Mouse (Mus musculus): ENCODE measurements around the gene Fam174b.

Fam174b gene

DNA sequence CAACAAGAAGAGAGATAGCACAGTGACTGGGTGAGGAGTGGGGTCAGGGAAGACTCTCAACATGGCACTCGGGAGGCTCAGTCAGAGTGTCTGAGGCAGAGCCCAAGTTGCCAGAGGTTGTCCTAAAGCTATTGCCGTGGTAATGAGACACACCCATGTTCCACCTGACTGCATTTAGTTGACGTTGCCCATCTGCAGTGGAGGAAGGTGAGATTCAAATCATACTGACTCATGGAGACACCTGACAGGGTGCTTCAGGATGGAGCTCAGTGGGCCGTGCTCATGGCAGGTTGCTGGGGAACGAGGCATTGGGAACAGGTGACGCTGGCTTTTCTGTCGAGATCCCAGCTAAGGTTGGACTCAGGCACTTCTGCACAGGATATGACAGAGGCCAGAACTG is 9.9 kb downstream of the Fam174b start:
- no peak for DNase-seq

DNA sequence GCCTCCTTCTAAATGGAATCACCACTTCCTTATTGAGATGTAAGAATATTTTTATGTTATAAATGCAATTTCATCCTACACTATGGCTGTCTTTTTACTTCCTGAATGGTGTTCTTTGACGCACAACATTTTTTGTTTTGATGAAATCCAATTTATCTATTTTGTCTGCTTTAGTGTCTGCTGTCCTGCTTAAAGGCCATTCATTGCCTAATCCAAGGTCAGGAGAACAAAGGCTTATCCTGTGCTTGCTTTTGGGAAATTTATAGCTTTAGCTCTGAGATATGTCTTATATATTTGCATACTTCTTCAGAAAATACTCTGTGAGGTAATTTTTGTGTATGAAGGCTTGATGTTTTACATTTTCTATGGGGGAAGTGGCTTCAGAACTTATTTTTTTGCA is 13.5 kb downstream of the Fam174b start:
- no peak for DNase-seq

DNA sequence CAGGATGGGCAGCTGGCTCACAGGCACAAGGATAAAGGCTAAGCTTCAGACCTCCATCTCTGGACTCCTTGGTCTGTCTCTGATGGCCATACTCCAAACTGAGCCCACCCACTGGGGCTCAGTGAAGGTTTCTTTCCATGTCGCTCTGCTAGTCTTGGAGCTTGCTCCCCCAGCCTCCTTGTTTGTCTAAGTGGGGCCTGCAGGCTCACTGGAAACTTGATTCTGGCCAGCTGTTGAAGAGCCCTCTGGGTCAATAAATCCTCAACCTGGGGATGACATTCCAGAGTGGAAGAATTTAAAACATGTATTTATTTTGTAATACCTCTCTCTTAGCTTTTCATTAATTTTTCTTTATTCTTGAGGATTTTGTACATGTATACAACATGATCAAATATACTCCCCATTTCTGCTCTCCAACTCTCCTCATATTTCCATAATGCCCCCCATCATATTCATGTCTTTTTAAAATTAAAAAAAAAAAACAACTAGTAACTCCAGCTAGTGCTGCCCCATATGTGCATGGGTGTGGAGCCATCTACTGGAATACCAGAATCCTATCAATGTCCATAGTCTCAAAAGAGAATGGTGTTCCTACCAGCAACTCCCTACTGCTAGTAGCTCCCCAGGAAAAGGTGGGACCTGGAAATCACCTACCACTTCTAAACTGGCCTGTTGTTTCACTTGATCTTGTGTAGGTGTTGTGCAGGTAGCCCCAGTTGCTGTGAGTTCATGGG is 15.4 kb downstream of the Fam174b start:
- no peak for DNase-seq

DNA sequence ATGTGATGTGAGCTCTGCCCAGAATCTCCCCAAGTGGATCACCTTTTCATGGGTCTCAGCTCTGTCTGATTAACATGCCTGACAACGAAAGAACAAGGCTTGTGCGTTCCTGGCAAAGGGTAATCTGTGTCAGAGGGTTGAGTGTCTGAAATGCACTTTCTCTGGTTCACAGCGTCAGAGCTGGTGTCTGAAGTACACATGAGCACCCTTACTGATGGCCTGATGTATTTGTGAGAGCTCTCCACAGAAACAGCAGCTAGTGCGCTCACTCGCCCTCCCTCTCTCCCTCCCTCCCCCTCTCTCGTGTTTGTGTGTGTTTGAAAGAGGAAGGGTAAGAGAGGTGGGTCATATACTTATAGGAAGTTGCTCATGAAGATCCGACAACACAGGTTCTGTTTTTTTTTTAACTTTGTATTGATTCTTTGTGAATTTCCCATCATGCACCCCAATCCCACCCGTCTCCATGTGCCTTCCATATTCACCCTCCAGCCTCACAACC is 21.6 kb downstream of the Fam174b start:
- DNase-seq, result no peak

DNA sequence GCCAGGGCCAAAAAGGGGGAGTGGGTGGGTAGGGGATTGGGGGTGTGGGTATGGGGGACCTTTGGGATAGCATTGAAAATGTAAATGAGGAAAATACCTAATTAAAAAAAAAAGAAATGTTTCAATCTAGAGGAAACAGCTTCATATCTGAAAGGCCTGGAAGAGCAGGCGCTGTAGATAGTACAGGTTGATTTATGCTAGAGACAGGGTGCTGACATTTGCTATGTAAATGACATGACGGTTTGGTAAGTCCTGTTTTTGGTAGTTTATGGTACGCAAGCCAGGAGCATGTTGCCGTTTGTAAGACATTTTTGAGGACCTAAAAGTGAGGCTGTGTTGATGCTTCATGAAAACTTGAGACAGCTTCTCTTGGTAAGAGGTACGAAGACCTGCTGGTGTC is 24.6 kb downstream of the Fam174b start:
- no peak for DNase-seq

DNA sequence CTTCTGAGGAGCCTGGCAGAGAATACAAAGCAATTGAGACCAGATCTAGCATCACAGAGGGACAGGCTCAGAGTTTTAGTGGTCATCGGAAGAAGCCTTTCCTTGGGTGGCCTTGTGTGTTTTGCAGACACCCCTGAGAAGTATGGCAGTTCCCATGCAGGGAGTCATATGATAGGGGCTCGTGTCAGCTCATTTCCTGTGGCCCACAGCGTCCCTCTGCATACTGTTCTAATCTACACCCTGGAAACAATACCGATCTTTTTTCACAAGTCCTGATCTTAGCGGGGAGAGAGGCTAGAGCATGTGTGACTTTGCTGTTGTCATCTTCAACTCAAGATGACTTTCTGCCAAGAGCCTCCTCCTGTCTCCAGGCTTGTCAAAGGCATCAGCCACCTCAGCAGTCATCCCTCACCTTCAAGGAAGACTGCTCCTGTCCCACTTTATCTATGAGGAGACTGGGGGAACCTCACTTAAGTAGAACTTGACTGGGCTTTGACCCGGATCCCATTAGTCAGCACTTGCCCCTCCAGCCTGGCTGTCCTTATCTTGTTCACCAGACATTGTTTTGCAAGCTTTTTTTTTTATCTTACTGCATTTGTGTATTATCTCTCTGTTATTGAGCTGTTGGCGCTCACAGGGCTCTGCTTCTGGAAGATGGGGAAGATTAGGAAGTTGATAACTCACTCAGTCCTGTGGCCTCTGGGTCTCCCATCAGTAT is 25.2 kb downstream of the Fam174b start:
- DNase-seq, result no peak

DNA sequence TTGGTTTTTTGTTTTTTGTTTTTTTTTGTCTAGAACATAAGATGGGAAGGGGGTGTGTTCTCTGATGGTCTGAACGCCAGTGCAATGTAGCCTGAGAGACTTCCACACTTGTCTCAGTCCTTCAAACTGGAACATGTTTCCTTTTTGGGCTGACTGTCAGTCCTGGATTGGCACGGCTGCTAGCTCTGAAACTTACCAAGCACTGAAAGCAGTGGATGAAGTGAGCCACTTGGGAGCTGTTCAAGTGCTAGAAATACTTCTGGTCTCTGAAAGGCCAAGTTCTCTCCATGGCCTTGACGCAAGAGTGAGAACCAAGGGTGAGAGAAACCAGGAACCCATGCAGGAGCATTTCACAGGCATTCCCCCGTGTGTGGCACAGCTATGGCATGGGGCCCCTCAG is 29.1 kb downstream of the Fam174b start:
- no peak for DNase-seq

DNA sequence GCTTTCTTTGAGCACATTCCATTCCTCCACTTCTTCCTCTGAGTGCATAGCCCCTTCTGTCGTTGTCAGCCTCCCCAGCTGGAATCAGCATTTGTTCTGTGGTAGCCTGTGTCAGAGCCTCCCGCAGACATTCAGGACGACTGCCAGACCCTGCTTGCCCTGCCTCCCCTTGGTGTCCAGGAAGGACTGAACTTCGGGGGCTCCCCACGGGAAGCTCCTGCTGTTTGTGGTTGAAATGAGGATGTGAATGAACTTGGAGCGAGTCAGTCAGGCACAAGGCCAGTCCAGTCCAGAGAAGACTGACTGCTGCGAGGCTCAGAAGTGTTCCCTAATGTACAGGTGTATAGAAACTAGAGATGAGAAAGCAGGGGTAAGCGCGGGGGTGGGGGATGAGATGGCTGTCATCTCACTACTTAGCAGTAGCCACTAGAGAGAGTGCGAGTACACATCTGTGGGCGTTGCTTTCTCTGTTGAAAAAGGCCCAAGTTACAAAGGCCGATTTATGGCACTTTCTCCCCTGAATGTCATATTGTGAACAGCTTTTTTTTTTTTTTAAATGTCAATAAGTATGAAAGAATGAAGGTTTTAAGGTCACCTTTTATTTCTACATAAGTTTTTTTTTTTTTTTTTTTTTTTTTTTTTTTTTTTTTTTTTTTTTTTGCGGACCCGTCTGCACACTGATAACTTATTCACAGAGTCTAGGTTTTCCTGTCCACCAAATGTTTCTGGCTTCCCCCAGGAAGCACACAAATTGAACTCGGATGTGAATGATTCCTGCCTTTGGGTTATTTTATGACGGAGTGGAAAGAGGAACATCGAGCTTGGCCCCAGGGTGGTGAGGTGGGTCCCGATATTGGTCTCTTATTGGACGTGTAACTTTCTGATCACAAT is 31.5 kb downstream of the Fam174b start:
- DNase-seq, result peak; percentile 4

DNA sequence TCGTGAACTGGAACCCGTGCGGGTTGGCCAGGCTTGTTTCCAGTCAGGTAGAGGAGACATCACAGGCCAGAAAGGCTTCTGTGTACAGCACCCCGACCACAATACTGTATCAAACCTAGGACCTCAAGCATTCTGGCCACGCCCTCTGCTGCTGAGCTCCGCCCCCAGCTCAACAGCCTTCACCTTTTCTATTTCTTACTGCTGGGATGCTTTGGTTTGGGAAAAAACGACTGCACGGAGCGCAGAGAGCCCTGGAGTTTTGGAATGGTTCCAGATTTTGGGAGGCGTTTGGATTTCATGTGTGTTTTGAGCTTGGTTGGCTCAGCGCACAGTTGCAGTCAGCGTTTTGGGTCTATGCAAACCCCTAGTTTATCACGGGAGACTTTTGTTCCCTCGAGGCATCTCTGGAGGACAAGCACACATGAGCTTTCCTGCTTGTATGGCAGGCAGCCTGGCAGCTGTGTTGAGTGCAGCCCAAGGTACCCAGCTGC is 32.2 kb downstream of the Fam174b start:
- DNase-seq, result no peak

DNA sequence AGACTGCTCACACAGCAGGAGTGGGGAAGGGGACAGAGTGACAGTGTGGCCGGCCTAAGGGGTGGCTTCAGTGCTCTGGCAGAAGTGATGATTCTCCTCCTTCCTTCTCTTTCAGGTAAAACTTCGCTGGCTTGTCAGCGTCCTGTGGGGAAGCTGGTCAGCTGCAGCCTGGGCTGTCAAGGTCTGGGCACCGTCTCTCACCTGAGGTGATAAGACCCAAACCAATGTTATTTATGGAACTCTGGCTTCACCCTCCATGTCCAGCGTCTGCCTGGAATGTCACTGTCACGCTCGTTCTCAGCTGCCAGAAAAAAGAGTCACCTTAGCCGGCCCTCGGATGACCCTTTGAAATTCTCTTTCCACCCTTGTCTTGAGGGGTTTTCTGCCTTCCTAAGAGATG is 34.7 kb downstream of the Fam174b start:
- DNase-seq, result no peak

DNA sequence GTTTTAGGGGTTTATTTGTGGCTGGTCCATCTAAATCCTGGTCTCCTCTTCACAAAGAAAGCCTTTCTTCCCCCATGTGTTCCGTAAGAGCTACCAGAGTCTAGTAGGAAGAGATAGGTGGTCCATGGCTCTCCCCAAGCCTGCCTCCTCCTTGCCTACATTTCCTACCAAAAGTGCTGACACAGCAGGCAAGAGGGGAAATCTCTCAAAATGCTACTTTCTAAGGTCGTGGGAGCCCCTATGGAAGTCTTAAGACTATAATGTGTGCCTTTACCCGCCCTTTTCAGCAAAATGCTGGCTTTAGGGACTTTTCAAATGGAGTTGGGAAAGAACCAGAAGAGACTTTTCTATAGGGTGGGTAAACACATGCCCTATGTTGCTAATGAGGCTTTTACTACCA is 37.7 kb downstream of the Fam174b start:
- no peak for DNase-seq

DNA sequence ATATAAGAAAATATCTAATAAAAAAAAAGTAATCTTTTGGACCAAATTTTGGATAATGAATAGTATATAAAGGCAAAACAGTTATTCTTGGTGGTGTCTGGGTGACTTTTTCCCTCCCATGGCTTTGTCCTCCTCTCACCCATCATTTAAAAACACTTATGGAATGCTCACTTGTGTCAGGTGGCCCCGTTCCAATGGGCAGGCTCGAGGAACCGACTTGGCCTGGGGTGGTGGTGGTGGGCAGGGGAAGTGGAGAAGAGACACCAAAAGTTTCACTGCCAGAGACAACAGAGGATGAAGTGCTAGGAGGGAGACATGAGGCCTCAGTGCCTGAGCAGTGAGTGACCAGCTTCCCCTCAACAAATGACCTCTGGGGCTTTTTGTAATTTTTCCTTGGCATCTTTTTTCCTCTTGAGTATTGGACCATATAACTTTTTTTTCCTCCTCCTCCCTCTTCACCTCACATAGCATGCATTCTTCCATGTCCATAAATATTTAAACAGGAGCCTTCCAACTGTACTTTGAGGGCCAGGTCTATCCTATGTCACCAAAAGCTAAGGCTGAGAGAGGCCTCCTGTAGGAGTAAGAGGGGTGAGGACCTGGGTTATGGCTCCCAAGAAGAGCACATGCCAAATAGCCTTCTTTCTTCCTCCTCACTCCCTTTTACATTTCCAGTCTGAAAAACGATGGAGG is 44.8 kb downstream of the Fam174b start:
- DNase-seq, result no peak

DNA sequence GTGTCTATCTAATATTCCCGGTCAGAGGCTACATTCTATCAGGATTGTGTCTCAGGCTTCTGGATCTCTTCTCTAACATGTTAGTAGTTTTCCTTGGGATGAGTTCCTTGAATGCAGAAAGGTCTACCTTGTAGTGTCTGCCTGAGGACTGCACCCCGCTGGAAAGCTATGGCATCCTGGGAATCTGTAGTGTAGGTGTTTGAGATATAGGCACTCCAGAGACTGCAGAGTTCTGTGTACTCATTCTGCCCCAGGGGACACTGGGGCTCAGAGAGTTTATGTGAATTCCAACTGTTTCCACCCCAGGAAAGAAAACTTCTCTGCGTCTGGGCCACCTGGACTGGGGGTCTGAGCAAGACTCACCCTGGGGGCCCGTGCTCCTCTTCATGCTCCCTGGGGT is 45.7 kb downstream of the Fam174b start:
- DNase-seq, result no peak

DNA sequence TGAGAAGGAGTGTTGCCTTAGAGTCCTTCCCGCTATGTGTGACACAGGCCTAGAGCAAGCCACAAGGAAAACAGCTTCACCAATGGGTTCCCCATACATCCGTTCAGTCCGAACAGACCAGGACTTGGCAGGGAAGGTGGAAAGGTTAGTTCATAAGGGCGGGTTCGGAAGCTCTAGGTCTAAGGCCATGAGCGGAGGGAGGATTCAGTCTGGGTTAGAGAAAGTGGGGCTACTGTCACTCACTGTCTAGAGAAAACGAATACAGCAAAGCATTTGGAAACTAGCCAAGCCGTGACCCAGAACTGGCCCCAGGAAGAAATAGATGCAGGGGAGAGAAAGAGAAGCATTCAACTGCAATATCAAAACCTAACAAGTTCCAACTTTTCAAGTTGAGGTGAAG is 47.4 kb downstream of the Fam174b start:
- no peak for DNase-seq

DNA sequence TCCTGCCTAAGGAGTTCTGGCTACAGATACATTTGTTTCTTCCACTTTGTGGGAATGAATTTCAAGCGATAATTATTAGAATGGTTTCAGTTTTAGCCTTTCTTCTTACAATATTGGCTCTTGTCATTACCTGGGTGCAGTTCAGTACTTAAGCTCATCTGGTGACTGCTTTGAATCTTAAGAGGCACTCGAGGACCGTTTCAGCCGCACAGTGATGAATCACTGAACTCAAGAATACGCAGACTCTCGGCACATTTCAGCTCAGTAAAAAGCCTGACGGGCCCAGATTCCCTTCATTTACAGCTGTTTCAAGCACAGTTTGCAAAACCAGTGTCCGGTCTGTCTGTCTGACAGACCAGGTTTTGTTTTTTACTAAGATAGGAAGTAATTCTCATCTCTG is 51.0 kb downstream of the Fam174b start:
- no peak for DNase-seq

DNA sequence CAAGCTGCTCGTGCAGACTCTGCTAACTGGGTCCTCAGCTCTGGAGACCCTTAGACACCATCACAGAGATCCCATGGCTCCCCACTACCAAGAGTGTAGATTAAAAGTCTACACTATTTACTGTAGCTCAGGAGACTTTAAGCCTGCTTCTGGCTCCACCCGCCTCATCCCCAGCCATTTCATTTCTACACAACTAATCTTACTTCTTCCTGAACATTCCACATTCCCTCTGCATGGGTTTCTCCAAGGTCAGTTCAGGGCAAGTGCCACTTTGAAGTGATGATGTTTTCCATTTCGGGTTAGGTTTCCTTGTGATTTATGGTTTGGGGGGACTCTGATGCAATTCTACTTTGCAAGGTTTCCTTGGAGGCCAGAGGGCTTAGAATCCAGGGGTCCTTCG is 52.1 kb downstream of the Fam174b start:
- DNase-seq, result no peak

DNA sequence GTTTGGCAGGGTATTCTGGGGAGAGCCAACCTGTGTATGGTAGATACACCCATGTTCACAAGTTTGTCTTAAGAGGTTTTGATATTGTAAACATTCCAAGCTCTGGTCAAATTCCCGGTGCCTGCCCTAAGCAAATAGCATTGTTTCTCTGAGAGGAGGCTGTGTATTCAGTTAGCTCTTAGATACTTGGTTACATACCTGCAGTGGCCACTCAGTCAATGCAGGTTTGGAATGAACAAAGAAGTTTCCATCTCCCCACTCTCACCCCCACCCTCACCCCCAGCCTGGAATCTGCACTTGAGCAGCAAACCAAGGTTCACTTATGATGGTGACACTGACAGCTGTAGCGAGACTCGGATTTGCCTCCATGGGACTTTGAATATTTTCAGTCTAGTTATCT is 52.5 kb downstream of the Fam174b start:
- DNase-seq, result no peak

DNA sequence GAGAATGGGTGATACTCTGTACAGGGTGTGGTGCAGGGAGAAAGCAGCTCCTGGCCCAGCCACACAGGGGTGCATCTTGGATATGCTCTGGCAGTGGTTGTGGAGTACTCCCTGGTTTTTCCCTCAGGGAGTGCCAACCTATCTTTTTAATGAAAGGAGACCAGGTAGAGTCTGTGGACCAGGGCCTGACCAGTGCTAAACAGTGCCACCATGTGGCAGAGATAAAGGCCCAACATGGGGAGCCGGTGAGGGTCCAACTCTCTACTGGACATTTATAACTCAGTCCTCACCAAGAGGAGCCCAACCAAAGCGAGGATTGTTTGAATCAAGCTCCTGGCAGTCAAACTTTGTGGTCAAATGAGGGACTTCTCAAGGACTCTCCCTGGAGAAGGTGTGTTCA is 69.2 kb downstream of the Fam174b start:
- no peak for DNase-seq

DNA sequence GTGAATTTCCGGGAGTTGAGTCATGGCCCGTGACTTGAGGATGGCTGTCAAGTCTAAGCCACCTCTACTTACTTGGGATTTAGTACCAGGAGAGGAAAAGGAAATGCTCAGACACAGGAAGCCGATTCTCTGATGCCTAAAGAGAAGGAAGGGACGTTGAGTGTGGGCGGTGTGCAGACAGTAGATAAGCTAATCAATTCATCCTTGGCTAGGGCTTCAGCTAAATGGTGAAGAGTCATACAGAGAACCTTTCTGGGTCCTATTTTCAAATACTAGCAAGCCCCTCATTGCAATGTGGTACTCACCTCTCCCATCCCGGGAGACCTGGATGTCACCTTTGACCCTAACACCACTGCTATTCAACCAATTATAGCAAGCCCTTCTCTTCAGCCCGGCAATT is 71.3 kb downstream of the Fam174b start:
- DNase-seq, result no peak

DNA sequence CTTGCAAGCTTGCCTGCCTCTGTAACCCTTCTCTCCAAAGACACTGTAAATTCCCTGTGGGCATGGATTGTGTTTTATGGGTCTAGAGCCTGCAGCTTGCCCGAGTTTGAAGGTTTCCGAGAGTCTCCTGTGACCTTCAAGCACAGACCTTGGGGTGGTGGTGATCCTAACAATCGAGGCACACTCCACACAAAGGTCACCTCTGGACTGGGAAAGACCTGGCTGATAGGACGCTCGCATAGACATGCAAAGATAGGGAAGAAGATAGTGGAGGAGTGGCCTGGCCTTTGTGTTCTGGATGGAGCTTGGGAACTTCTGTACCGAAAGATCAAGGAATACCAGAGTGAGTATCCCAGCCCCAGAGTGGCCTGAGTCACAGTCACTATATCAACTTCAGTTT is 72.1 kb downstream of the Fam174b start:
- DNase-seq, result no peak

DNA sequence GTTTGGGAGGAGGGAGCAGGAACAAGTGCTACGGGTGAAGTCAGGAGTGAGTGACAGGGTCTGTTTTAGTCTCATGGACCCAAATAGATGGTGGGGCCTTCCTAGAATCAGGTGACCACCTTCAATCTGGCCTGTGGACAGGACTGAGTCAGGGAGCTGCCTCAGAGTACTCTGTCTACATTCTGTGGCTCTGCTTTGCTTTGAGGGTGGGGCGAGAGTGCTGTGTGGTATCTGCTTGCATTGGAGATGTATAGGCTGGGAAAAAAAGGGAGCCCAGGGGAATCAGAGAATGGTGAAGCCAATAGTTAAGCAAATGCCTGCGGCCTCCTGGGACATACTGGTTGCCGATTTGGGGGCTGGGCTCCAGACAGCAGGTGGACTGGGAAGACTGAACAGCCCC is 73.8 kb downstream of the Fam174b start:
- DNase-seq, result no peak

DNA sequence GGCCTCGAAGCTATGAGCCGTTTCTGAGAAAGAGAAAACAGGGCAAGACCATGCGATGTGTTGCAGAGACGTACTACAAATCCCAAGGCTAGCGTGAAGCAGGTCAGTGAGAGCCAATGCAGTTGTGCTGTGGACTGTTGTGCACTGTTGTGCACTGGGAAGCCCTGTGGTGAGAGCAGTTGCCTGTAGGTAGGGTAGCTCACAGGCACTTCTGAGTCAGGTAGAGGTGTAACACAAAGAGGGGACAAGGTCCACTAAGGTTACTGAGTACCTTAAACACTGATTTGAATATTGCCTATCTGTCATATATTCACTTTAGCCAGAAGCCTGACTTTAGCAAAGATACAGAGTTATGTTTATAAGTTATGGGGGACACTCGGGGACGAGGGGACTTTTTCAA is 74.4 kb downstream of the Fam174b start:
- DNase-seq, result no peak

All from thymus, postnatal 14 days (tissue).